Mouse (Mus musculus) midbrain, embryonic 15.5 days (tissue): Measurements from ENCODE around the gene Tapt1. TPM values are rescaled to one million over a fixed set of nuclear protein-coding genes. Genes with fewer than 3 reads are reported as not detected.

Source experiments
- ATAC-seq: fragments of 200-750 bp; cut with Nextera tagmentation; replicated peaks from 2 replicates; pipeline ENCODE4 v1.8.0; 2017; ENCODE audit warnings: moderate TSS enrichment
- H3K27ac ChIP-seq: fragments of 300-500 bp; sonication (generic); 2 replicates; pipeline ENCODE4 v1.5.1; 2015; ENCODE audit warnings: mild to moderate bottlenecking, inconsistent platforms
- H3K27me3 ChIP-seq: fragments of 300-500 bp; sonication (generic); replicated peaks from 2 replicates; pipeline ENCODE4 v1.6.1; 2015; ENCODE audit warnings: inconsistent platforms
- H3K36me3 ChIP-seq: fragments of 300-500 bp; sonication (generic); replicated peaks from 2 replicates; pipeline ENCODE4 v1.6.1; 2015; ENCODE audit warnings: inconsistent platforms
- H3K4me1 ChIP-seq: fragments of 300-500 bp; sonication (generic); 2 replicates; pipeline ENCODE4 v1.6.1; 2015; ENCODE audit warnings: inconsistent platforms
- H3K4me2 ChIP-seq: fragments of 300-500 bp; sonication (generic); 2 replicates; pipeline ENCODE4 v1.6.1; 2015; ENCODE audit warnings: inconsistent platforms, mild to moderate bottlenecking, moderate library complexity
- H3K4me3 ChIP-seq: fragments of 300-500 bp; sonication (generic); 2 replicates; pipeline ENCODE4 v1.5.1; 2015; ENCODE audit warnings: mild to moderate bottlenecking, inconsistent platforms
- H3K9ac ChIP-seq: fragments of 300-500 bp; sonication (generic); 2 replicates; pipeline ENCODE4 v1.6.1; 2015; ENCODE audit warnings: mild to moderate bottlenecking, inconsistent platforms
- H3K9me3 ChIP-seq: fragments of 300-500 bp; sonication (generic); 2 replicates; pipeline ENCODE4 v1.6.1; 2016; ENCODE audit warnings: inconsistent platforms
- whole genome bisulfite sequencing: fragments of 180-500 bp; shearing (Covaris S2); methylation state at CpG from one replicate; pipeline ENCODE4 v1.1.7; 2015; ENCODE audit warnings: mixed read lengths; 5-methylcytosine and 5-hydroxymethylcytosine counted together
- polyA plus RNA-seq: library from polyadenylated mRNA; unstranded; fragments of >200 nt; fragmentation: Nextera tagmentation; extraction: Ambion mirVana; gene quantifications from 2 replicates; pipeline ENCODE4 v1.2.1, GENCODE M21; 2015

Gene Tapt1
- polyA plus RNA-seq, 1 experiment from 2014 or later = 32.3 TPM

GRCm38 (mm10) chr5:44250211-44250955, 24.0 kb upstream of the Tapt1 start:
- Histone ChIP-seq H3K4me3 (no peak overlapping the region), H3K36me3 (no peaks in the 10 kb centered on the region), H3K27ac (no peak overlapping the region), H3K9ac (no peak overlapping the region), H3K4me1 (no peaks in the 10 kb centered on the region), H3K9me3 (no peaks in the 10 kb centered on the region), H3K27me3 (no peaks in the 10 kb centered on the region), H3K4me2 (no peak overlapping the region)
- no peak for ATAC-seq
- 71% methylated on average over 5 of the region's 5 CpGs for WGBS

- no peak overlapping the region for H3K27ac ChIP-seq
- H3K9ac ChIP-seq = no peak overlapping the region
- no peaks in the 10 kb centered on the region for H3K4me1 ChIP-seq
- H3K36me3 ChIP-seq = no peaks in the 10 kb centered on the region
- ATAC-seq = no peak
- H3K27me3 ChIP-seq = no peaks in the 10 kb centered on the region
- H3K4me3 ChIP-seq = no peak overlapping the region
- H3K4me2 ChIP-seq = no peak overlapping the region
- 80% methylated on average over 6 of the region's 6 CpGs for WGBS
- no peaks in the 10 kb centered on the region for H3K9me3 ChIP-seq
These were observed 22.9 kb upstream of the Tapt1 start for GRCm38 (mm10) chr5:44249363-44249762.

- Histone ChIP-seq H3K9ac (no peak overlapping the region), H3K4me3 (no peak overlapping the region), H3K27ac (no peak overlapping the region), H3K9me3 (no peaks in the 10 kb centered on the region), H3K4me2 (no peak overlapping the region), H3K4me1 (no peaks in the 10 kb centered on the region), H3K27me3 (no peaks in the 10 kb centered on the region), H3K36me3 (no peaks in the 10 kb centered on the region)
- 29% methylated on average over 11 of the region's 11 CpGs for WGBS
- no peak for ATAC-seq
These were observed 20.2 kb upstream of the Tapt1 start for GRCm38 (mm10) chr5:44246493-44247217.

GRCm38 (mm10) chr5:44244894-44245423, 18.5 kb upstream of the Tapt1 start:
- H3K9ac ChIP-seq = no peak overlapping the region
- no peak overlapping the region for H3K4me2 ChIP-seq
- ATAC-seq = no peak
- H3K4me3 ChIP-seq = no peak overlapping the region
- no peaks in the 10 kb centered on the region for H3K27me3 ChIP-seq
- H3K9me3 ChIP-seq = no peaks in the 10 kb centered on the region
- WGBS = 79% methylated on average over 7 of the region's 7 CpGs
- no peak overlapping the region for H3K27ac ChIP-seq
- no peaks in the 10 kb centered on the region for H3K4me1 ChIP-seq
- no peaks in the 10 kb centered on the region for H3K36me3 ChIP-seq

DNA sequence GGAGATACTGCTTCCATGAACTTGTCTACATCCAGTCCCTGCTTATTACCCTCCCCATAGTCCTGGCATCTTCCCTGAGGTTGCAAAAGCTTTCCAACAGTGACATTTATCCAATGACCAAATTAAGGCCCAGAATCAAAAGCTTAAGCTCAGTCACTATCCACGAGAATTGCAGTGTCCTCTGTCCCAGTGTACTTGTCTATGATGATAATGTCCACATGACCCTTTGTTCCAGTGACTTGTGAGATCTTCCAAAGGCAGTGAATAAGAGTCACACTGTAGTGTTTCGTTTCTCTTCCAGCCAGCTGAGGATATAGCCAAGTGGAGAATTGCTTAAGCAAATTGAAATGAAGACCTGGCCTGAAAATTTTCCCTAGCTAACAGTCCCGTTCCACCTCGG, 16.4 kb upstream of the Tapt1 start:
- H3K4me2 ChIP-seq = no peak overlapping the region
- no peak overlapping the region for H3K27ac ChIP-seq
- no peak overlapping the region for H3K9ac ChIP-seq
- no peaks in the 10 kb centered on the region for H3K36me3 ChIP-seq
- H3K4me1 ChIP-seq = no peaks in the 10 kb centered on the region
- WGBS = 85% methylated on average over 4 of the region's 4 CpGs
- ATAC-seq = no peak
- no peaks in the 10 kb centered on the region for H3K9me3 ChIP-seq
- no peaks in the 10 kb centered on the region for H3K27me3 ChIP-seq
- no peak overlapping the region for H3K4me3 ChIP-seq

DNA sequence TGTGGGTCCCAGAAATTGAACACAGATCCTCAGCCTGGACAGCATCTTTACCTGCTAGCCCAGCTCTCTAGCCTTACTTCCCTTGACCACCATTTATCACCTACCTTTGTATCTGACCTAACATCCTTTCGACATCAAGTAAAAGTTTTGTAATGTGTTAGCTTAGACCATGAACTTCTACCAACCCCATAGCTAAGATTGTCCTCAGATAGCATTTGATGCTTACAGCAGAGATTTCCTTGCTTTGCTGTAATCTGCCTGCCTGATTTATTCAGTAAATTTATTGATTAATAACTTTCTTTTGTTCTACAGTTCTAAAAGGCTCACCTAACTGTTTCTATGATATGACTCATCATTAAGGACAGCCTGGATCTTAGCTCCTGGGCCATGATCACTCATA, 15.3 kb upstream of the Tapt1 start:
- Histone ChIP-seq H3K4me2 (no peak overlapping the region), H3K27ac (no peak overlapping the region), H3K36me3 (no peaks in the 10 kb centered on the region), H3K4me1 (no peaks in the 10 kb centered on the region), H3K4me3 (no peak overlapping the region), H3K27me3 (no peaks in the 10 kb centered on the region), H3K9ac (no peak overlapping the region), H3K9me3 (no peaks in the 10 kb centered on the region)
- ATAC-seq = no peak
- WGBS = 98% methylated on average over 1 of the region's 1 CpGs

DNA sequence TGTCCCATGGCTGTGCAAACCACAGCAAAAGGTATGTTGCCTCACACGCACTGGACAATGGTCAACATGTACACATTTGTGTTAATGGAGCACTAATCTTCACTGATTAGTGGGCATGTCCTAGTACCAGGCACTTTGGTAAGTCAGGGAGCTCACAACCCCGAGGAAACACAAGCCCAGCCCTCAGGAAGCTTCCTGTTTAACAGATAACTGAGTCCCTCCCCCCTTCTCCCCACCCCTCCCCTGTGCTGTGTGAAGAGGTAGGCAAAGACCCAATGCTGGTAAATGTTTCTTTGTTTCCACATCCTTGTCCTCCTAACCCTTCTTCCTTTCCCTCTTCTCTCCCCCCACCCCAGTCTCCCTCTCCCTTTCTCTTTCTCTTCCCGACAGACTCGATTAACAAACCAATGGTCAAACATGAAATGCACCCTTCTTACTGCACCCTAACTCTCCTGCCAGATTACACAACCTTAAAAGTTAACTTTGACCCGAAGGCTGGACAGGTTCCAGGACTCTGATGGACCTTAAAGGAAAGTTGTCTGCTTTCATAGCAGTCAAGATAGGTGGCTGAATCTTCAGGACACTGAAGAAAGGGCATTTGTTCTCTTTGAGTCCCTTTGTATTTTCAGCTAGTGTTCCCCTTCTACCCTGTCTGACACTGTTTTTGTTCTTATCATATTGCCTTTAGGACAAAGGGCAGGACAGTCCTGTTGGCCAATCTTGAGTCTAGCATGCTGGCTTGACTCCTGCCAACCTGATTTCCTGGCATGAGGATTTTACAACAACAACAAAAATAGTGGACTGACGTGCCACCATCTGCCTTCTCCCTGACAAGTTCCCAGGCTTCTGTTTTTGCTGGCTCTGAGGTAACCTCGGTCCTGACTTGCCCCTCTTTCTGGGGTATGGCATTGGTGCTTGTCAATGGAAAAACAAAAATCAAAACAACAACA, 13.0 kb upstream of the Tapt1 start:
- Histone ChIP-seq H3K27me3 (no peaks in the 10 kb centered on the region), H3K4me3 (no peak overlapping the region), H3K4me2 (no peak overlapping the region), H3K27ac (no peak overlapping the region), H3K4me1 (no peaks in the 10 kb centered on the region), H3K9me3 (no peaks in the 10 kb centered on the region), H3K36me3 (no peaks in the 10 kb centered on the region), H3K9ac (no peak overlapping the region)
- 75% methylated on average over 7 of the region's 7 CpGs for WGBS
- ATAC-seq = no peak

- 87% methylated on average over 7 of the region's 7 CpGs for WGBS
- no peak overlapping the region for H3K9ac ChIP-seq
- no peaks in the 10 kb centered on the region for H3K4me1 ChIP-seq
- H3K27me3 ChIP-seq = no peaks in the 10 kb centered on the region
- ATAC-seq = no peak
- no peak overlapping the region for H3K4me2 ChIP-seq
- H3K36me3 ChIP-seq = no peaks in the 10 kb centered on the region
- H3K4me3 ChIP-seq = no peak overlapping the region
- no peaks in the 10 kb centered on the region for H3K9me3 ChIP-seq
- no peak overlapping the region for H3K27ac ChIP-seq
These were observed 11.8 kb upstream of the Tapt1 start for GRCm38 (mm10) chr5:44238201-44238600.

GRCm38 (mm10) chr5:44234606-44235005, 8.2 kb upstream of the Tapt1 start:
- WGBS = 84% methylated on average over 7 of the region's 7 CpGs
- Histone ChIP-seq H3K4me3 (no peak overlapping the region), H3K36me3 (no peaks in the 10 kb centered on the region), H3K27me3 (no peaks in the 10 kb centered on the region), H3K4me2 (no peak overlapping the region), H3K27ac (no peak overlapping the region), H3K9ac (no peak overlapping the region), H3K9me3 (no peaks in the 10 kb centered on the region), H3K4me1 (no peaks in the 10 kb centered on the region)
- no peak for ATAC-seq

DNA sequence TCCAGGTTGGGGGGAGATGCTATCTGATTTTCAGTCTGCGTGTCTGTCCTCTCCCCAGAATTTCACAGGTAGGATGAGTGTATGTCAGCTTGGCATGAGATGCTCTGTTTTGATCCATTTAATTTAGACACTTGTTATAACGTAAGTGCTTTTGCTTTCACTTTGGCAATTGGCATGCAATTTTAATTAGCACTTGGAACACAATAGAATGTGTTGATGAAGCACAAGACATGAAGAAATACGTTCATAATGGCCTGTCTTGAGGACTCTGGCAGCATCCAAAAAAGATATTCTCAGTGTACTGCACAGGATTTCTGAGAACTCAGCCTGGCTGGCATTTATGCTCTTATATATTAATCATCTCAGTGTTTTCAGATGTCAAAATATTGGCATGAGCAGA, 7.5 kb upstream of the Tapt1 start:
- H3K4me2 ChIP-seq = no peak overlapping the region
- 79% methylated on average over 3 of the region's 3 CpGs for WGBS
- H3K9me3 ChIP-seq = no peaks in the 10 kb centered on the region
- H3K27ac ChIP-seq = no peak overlapping the region
- H3K9ac ChIP-seq = no peak overlapping the region
- no peaks in the 10 kb centered on the region for H3K27me3 ChIP-seq
- H3K36me3 ChIP-seq = no peaks in the 10 kb centered on the region
- no peak overlapping the region for H3K4me3 ChIP-seq
- ATAC-seq = no peak
- 0 out of 2 replicates have a peak, but pooled peaks cover under 1% of the 10 kb centered on the region for H3K4me1 ChIP-seq

DNA sequence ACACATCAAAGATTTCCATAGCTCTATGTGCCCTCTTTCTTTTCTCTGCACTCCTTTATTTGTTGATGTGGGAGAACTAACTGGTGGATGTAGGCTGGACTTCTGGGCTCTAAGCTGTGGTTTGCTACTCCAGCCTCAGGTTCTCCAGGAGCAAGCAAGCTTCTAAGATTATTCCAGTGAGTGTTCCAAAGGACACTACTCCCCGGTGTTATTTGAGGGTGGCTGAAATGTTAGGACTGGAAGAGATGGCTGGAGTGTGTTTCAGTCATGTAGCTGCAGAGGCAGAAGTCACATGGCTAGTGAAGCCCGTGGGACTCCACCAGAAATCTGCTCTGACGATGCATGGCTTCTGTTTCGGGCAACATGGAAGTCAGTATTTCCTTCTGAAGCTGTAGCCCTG, 2.3 kb upstream of the Tapt1 start:
- Histone ChIP-seq H3K4me2 (no peak overlapping the region), H3K4me1 (peaks cover 29% of the 10 kb centered on the region), H3K27me3 (no peaks in the 10 kb centered on the region), H3K9ac (no peak overlapping the region), H3K36me3 (no peaks in the 10 kb centered on the region), H3K27ac (no peak overlapping the region), H3K4me3 (no peak overlapping the region), H3K9me3 (no peaks in the 10 kb centered on the region)
- 66% methylated on average over 4 of the region's 4 CpGs for WGBS
- no peak for ATAC-seq

DNA sequence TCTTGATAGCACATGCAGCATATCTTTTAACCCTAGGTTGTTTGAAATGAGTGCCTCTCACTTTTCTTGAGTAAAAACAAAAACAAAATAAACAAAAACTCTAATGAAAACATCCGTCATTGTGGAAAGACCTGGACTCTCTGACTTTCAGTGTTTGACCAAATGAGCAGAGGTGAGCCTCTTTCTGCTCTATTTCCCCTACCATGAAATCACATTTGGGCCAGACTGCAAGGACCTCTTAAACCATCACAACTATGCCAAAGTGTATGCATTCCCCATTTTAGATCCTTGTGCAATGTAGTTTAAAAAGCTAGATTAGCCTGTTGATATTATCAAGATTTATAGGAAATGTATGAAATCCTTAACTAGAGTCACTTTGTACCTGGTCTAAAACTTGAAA, 1.9 kb upstream of the Tapt1 start:
- Histone ChIP-seq H3K9me3 (no peaks in the 10 kb centered on the region), H3K36me3 (no peaks in the 10 kb centered on the region), H3K4me1 (peaks cover 32% of the 10 kb centered on the region), H3K27me3 (no peaks in the 10 kb centered on the region), H3K9ac (no peak overlapping the region), H3K4me3 (no peak overlapping the region), H3K4me2 (no peak overlapping the region), H3K27ac (no peak overlapping the region)
- no peak for ATAC-seq
- WGBS = 67% methylated on average over 1 of the region's 1 CpGs
